Mouse (Mus musculus) cortical plate, adult 2 months (tissue): ENCODE results near the gene Chn1.

ENCODE experiments used
- CTCF ChIP-seq: fragments of 200-500 bp; IDR thresholded peaks from 2 replicates; pipeline ENCODE4 v1.5.1; 2011; ENCODE audit warnings: mild to moderate bottlenecking, control low read depth, low read length; ENCODE audit not compliant: insufficient read depth; ENCODE audit errors: extremely low read depth
- POLR2A ChIP-seq: fragments of 200-500 bp; IDR thresholded peaks from 2 replicates; pipeline ENCODE4 v1.6.1; 2011; ENCODE audit warnings: mild to moderate bottlenecking, low read length, control low read depth; ENCODE audit not compliant: insufficient read depth; ENCODE audit errors: extremely low read depth

DNA sequence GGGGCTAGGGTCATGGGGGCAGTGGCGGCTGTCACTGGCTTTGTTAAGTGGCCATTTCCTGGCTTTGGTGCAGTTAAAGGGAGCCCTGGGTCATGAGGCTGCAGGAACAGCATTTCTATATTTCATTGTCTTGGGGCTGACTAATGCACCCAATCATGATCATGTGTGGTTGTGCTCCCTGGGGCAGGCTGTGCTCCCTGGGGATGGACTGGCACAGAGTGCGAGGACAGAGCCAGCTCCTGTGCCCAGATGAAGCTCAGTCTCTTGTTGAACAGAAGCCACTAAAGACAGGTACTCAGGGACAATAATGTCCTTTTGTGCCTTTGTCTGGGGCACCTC, 182.1 kb downstream of the Chn1 start:
- TF ChIP-seq CTCF (no peak), POLR2A (no peak)
